Mouse (Mus musculus): ENCODE results near the gene Dcdc2a.

DNA sequence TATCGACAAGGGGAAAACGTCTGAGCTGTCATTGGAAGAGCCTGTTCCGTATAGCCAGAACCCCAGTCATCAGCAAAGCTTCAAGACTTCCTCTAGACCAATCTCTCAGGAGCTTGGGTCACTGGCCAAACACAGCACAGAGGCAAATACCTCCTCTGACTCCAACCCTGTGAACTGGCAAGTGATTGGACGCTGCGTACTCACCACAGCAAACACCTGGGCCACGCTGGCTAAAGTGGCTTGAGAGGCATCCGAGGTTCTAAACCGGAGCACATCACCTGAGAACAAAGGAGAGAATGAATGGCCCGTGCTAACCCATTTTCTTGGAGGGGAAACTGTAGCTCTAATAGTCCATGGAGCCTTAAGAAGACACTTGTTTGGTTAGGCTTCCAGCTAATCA, 37.5 kb upstream of the Dcdc2a start:
- TF ChIP-seq CTCF (IDR thresholded peaks at IDR 0.05; ENCODE audit: low read depth) (no peak), EP300 (optimal IDR thresholded peaks at IDR 0.05) (no peak)

Measured in stomach, postnatal 0 days (tissue).